Mouse (Mus musculus) heart, postnatal 10 days (tissue): ENCODE data around the gene Asb7. TPM values are rescaled to one million over a fixed set of nuclear protein-coding genes. Genes with fewer than 3 reads are reported as not detected.

Experiments used
- DNase-seq, 2 experiments: peaks; one replicate each; pipeline ENCODE4 v3.0.0; 2021
- intact Hi-C: fragments of 180-260 bp; cut with DNase I; formaldehyde crosslinking; loops from one replicate; pipeline ENCODE4 v1.15.1; 2025
- total RNA-seq, 2 experiments: library from RNA; stranded (reverse); gene quantifications; 2 replicates each; pipeline ENCODE4 v1.2.3; 2021

The Asb7 gene
- total RNA-seq: 10 to 100 TPM in 1 of 2 experiments, 1 to 10 TPM in 1; 9.8 to 13.4 TPM

DNA sequence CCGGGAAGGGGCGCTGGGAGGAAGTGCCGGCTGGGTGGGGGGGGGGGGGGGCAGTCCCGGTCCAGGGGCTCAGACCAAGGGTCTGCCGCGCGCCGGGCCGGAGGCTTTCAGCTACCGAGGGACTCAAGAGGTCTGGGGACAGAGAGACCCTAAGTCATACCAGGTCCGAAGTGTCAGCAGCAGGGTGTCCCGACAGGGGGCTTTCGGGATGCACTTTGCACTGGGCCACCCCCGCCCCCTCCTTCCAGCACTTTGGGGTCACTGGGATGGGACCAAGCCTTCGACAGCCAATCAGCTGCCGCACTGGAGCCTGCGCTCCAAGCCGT lies at the start of gene Asb7:
TSS of gene Asb7 (minus strand) at position 303 of the 326 bp plus-strand sequence.
- no peak for DNase-seq
- intact Hi-C loops: no loop called here

DNA sequence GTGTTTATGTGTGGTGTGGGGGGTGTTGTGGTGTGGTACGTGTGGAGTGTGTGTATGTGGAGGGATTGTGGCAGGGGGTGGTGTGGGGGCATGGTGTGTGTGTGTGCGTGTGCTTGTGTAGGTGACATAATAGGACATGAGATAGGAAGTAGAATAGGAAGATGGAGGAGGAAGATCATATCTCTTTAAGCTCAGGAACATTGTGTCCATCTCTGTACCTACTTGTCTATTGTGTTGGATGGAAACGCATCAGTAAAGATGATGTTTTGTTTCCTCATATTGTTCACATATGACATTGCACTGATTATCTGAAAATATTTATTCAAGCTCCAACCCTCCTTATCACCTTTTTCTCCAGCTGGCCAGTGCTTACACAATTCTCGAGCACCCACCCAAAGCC lies 48.0 kb upstream of the Asb7 start:
- no peak for DNase-seq
- intact Hi-C loops: no loop called here

DNA sequence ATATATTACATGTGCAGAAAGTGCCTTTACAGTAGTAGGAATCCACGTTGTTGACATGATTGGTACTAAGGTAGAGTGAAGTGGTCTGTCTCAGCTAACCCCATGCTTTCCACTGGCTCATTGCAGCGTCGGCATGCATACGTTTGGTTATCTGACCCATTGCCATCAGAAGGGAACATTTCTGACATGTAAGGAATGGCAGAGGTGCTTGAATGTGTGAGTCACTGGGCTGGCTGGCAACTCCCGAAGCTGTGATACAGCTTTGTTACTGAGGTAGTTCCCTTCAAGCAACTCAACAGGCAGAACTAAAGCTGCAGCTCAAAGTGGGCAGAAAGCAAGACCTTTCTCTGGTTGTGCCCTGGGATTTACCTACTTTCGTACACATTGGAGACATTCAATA lies 45.6 kb upstream of the Asb7 start:
- peak in 1 of 2 experiments; percentile 9 for DNase-seq
- intact Hi-C loops: no loop called here

DNA sequence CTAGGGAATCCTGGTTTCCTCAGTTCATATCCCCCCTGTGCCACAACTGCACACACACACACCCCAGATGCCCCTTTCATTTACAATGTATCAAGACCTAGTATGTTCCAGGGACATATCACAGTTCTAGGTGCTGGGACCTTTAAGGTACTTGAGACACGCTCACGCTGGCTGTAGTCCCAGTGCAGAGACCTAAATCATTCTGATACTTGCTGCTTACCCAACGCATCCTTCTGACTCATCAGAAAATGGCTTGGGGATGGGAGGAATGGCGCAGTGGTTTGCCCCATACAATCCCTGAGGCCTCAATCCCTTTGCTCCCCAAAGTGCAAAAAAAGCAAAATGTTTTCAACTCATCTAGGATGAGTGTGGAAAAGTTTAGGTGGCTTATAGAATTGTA lies 45.1 kb upstream of the Asb7 start:
- intact Hi-C loops: no loop called here
- DNase-seq: no peak

DNA sequence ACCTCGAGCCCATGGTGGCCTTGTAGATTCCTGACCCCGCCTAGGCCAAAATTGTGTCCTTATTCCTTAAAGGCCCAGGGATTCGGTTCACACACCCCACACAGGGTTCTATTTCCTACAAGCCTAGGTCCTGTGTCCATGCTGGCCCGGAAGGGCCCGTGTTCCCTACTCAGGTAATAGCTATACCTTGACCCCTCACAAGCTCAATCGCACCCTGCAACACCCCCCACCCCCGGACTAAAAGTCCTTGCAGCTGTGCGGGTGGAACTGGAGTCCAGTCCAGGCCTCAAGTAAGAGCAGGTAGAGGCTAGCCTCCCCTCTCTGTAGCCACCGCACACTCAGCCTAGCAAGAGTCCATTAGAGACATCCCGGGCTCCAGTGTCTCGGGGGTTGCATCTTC lies 44.5 kb upstream of the Asb7 start:
- intact Hi-C loops: no loop called here
- DNase-seq: no peak

DNA sequence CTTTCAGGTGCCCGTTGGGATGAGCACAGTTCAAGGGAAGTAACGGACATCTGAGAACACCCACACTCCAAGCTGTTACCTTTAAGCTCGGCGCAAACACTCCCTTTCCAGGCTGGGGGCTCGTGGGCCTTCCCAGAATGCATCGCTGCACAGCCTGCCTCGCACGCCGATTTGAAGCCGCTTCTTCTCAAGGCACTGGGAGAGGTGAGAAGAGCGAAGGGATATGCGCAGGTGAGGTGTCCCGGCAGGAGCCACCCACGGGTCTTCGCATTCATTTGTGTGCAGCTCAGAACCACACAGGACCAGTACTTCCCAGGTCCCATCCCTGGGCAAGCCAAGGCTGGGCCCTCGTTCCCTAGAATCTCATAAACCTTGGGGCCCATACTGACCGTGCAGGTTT lies 44.0 kb upstream of the Asb7 start:
- intact Hi-C loops: no loop called here

DNA sequence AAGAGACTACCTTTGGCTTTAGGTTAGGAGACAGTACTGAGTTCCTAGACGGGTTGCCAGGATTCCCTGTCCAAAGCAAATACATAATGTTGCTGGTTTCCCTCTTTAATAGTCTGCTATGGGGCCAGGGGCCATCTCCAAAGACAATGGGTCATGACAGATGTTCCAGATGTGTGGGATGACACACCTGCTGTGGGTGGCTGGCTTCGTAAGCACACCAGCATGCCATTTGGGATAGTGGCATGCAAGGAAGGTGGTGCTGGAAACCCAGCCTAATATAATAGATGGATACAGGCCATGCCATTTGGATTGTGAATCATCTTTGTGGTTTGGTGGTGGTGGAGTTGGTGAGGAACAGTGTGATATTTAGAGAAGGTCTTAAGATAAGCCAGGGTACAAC lies 39.8 kb upstream of the Asb7 start:
- DNase-seq: no peak
- intact Hi-C loops: no loop called here

More for the DNA sequence above, 44.0 kb upstream of the Asb7 start:
- DNase-seq: no peak

DNA sequence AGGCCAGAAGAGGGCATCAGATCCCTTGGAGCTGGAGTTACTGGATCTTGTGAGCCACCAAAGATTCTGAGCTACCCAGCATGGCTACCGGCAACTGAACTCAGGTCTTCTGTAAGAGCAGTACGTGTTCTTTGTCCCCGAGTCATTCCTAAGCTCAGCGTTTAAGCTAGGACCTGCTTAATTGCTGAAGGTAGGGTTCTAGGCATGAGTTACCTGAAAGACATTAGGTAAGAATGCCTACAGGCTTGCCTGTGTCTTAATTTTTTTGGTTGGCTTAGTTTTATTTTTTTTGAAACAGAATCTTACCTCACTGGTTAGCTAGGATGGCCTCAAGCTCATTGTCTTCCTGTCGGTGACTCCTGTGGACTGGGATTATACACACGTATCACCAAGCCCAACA lies 38.7 kb upstream of the Asb7 start:
- DNase-seq: no peak
- intact Hi-C loops: no loop called here

DNA sequence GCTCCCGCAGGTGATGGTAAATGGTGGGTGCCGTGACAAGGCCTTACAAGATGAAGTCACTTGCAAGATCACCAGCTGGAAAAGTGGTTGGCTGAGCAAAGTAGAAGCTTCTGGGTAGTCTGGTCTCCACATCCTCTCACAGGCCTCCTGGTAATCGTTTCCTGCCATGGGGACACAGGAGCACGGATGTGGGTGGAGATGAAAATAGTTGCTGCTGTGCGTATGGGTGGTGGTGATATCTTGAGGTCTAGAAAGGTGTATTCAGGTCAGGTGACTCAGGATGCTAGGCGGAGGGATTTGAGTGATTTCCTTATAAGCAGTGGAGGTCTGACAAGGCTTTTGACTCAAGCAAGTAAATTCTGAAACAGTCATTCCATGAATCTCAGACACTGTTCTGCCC lies 35.6 kb upstream of the Asb7 start:
- intact Hi-C loops: no loop called here
- DNase-seq: no peak

DNA sequence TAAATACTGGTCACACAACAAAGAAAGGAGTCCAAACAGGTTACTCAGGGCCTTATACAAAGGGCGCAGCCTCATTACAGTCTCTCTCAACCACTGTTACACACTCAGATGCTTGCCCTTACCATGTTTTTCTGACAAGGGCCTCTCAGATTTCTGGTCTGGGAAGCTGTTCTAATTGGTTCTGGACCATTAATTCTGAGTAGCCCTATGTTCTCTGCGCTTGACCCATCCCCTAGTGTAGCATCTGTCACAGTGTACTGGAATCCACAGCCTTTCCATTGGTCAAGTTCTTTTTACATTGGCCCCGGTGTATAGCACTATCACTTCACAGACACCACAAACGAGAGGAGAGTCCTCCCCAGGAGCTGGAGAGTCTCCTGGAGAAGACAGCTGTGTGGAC lies 35.1 kb upstream of the Asb7 start:
- intact Hi-C loops: no loop called here
- no peak for DNase-seq

DNA sequence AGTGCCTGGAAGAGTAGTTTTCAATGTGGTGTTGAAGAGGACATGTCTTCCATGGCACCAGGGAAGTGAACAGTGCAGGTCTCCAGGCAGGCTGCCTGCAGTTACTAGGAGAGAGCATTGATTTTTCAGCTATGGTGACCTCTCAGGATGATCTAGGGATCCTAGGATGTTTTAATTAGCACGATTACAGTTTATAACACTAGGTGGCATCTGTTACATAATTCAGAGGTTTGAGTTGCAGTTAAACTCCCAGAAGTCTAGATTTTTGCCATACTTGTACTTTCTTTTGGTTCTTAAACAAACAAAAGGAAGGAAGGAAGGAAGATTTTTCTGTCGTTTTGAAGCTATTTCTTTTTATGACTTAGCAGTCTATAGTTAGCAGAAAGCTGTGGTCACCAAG lies 21.8 kb upstream of the Asb7 start:
- no peak for DNase-seq
- intact Hi-C loops: loop anchor here (1.0 to 10.0 kb wide), 2 partner anchors 128 to 924 kb away; partner anchors contain the start of gene Adamts17

DNA sequence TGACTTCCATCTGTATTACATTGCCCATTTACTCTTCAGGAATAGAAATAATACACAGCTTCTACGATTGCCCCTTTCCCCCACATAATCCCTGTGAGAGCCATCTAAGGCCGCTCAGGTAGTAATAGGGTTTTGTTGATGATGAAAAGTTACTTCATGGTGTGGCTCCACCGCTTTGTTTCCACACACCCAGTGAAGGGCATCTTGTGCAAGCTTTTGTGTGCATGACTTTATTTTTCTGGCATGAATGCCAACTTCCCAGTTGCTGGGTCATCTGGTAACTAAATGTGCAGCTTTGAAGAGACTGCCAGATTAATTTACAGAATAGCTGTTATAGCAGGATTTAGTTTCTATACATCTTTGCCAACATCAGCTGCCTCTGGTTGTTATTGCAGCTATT lies 15.2 kb upstream of the Asb7 start:
- intact Hi-C loops: no loop called here

DNA sequence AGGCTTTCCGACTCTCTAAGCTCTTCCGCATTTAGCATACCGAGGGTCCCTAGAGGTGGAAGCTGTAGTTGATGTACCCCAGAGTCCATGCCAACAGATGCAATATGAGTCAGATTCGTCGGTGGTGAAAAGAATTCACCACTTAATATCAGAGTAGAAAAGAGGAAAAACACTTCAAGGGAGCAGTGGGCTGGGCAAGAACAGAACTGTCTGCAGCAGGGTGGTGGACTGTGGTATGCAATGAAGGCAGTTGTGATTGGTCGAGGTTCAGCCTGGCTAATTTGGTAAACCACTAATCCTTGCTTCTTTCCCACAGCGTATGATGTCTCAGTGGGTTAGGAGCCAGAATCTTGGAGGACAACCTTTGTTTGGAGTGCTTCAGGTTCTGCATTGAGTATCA lies 13.3 kb upstream of the Asb7 start:
- DNase-seq: no peak
- intact Hi-C loops: no loop called here

More for the DNA sequence above, 15.2 kb upstream of the Asb7 start:
- no peak for DNase-seq

DNA sequence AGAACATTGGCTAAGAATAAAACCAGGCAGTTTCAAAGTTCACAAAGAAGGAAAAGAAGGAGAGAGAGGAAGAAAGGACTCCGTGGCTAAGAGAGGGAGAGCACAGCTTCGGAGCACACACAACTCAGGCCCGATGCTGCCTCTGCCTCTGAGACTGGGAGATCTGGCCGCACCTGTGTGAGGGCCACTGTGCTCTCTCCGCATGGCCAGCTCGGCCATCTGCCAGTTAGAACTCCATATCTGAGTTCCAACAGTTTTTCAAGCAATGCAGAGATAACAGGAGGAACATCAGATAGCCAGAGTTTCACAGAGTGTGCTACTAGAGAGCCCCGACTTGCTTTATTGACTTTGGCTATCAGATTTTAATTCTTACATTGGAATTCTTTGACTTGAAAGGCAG lies 5.1 kb upstream of the Asb7 start:
- intact Hi-C loops: loop anchor here (5.0 kb wide), 1 partner anchor 1063 kb away; the partner anchor contains the start of gene Synm
- DNase-seq: no peak

DNA sequence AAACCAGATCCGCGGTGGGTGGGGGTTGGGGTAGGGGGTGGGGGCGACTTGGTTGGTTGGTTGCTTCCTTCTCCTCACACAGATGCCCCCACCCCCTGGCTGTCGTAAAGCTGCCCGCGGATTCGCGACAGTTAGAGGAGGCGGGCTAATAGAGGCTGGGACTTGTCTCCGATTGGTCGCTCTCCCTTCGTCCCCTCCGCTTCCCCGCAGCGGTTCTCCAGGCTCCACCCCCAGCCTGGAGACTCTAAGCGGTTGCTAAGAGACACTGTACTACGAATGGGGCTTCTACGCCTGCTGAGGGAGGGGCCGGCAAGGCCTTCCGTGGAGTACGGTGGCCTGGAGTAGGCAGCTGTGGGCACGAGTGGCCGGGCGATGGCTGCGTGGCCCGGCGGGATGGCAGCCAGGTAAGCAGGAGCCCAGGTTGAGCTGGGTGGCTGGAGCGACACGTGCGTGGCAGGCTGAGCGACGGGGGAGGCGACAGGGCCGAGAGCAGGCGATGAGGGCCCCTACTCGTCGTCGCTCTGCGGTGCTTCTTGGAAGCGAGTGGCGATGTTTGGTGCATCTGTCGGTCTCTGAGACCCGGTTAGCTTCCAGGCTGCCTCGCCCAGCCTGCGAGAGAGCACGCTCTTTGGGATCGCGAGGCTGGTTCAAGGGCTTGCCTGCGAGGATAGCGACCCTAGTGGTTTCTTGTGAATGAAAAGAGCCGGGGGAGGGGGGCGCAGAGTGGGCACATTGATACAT lies 394 bp upstream of the Asb7 start, which contains the start of gene Lins1:
TSS of gene Lins1 (plus strand) at position 270 of the 741 bp plus-strand sequence.
- DNase-seq: peak; percentile 98 to 100
- intact Hi-C loops: loop anchor here (5.0 kb wide), 1 partner anchor 1068 kb away; the partner anchor contains the start of gene Synm

DNA sequence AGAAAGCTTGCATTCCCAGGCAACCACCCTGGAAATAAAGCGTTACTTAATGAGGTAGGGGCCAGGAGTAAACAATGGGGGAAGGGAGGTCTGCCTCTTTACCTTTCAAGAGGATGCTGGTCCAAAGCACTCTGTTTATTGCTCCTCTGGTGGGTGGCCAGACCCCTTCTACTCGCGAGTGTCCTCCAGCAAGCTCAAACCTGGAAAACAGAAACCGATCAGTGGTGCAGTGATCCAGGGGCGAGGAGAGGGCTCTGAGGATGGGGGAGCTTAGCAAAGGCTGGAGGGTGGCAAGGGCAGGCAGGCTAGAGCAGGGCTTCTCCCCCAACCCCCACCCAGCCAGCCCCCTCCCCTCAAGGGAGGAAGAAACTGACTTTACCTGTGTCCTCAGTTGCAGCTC lies 675 bp downstream of the Asb7 start:
- intact Hi-C loops: no loop called here
- DNase-seq: no peak

DNA sequence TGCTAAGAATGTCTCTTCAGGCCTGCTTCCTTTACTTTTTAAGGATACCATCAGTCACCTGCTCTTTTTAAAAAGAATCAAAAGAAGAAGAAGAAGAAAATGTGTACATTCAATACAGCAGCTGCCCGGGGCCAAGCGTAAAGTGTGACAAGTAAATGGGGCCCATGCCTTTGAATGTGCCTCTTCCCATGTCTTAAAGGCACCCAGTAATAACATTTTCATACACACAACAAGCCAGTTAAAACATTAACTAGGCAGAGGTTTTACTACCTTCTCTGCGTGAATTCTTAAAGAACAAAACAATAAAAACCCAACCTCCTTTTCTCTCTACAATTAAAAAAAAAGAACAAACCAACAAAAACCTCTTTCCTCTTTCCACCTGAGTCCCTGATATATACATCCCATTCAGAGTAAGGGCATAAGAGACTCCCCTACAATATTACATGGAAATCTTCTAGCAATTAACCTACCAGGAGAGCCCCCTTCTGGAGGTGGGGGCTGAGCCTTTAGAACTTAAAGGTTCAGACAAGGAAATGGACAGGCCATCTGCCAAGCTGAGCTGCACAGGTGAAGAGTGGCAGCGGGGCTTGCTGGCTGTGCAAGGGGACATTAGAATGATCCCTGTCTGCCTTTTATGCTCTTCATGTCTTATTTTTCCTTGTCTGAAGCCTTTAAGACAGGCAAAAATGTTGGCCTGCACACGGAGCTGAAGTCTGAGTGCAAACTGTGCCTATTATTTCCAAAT lies 7.1 kb downstream of the Asb7 start:
- DNase-seq: no peak
- intact Hi-C loops: no loop called here

DNA sequence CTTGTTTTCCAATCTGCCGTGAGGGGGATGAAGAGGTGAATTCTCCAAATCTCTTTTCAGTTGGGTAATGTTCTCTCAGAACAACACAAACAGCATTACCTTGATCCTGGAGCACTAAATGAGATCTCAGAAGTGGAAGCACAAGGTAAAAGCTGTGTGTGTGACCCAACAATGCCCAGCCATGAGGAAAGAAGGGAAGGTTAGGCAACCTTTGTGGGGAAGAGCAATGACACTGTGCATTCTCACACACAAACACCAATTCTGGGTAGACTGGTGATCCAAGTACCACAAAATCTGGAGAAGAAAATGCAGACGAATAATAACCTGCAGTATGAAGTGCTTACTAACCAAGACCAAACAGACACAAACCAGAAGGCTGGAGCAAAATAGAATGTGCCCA lies 13.6 kb downstream of the Asb7 start:
- intact Hi-C loops: no loop called here

DNA sequence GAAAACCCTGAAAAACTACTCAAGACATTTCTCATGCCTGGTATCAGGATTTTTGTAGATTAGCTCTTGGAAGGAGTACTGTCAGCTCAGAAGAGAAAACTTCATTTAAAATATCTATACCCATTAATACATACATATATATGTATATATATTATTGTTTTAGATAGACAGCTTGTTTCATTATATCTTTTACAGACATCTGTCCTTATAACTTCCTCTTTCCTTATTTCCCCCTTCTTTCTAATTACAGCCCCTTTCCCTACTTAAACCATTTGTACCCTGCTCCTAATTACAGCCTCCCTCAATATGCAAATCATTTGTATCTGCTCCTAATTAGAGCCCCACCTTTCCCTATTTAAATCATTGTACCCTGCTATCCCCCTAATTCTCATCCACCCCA lies 22.3 kb downstream of the Asb7 start:
- intact Hi-C loops: no loop called here
- DNase-seq: no peak

More for the DNA sequence above, 13.6 kb downstream of the Asb7 start:
- no peak for DNase-seq

DNA sequence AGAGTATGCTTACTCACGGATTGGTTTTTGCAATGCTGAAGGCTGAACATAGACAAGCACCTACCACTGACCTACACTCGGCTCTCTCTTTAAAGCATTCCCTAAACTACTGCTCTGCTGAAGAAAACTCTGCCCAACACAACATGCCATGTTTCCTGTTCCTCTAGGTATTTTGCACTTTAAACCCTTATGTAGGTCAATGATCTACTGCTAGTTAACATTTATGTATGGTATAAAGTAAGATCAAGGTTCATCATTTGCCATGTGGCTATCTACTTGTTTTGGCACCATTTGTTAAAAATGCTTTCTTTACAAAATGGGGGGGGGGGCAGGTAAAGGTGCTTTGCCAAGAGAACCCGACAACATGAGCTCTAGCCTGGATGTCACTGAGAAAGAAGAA lies 25.8 kb downstream of the Asb7 start:
- intact Hi-C loops: loop anchor here (1.0 kb wide), 1 partner anchor 353 kb away; no protein-coding TSS in a partner anchor
- DNase-seq: no peak

DNA sequence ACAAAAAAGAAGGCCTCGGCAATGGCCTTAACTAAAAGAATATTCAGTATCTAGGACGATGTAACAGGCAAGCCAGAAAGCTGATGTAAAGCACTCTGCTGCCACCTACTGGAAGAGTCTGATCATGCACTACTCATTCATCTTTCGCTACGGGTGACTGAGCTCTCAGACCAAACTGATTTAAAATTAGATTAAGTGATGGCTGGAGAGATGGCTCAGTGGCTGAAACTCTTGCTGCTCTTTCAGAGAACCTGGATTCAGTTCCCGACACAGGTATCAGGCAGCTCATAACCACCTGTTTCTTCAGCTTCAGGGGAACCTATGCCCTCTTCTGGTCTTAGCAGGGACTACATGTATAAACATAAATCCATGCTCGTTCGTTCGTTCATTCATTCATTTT lies 27.8 kb downstream of the Asb7 start:
- DNase-seq: peak; percentile 86 to 93
- intact Hi-C loops: loop anchor here (1.0 to 2.0 kb wide), 3 partner anchors 227 to 559 kb away; no protein-coding TSS in a partner anchor

DNA sequence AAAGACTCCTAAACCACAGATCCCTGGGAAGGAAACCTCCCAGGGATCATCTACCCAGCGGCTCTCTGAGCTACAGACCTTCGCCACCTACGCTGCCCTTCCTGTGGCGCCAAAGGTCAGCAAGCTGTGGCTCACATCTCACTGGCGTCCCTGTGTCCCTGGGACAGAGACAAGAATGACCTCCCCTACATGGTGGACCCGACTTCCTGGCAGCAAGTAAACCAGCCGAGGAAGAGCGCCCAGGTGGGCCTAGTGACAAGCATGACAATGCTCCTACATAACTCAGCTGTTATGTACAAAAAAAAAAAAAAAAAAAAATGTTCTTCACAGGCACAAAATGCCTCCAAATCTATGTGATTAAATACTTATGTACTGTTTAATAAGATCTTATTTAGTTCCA lies 28.4 kb downstream of the Asb7 start:
- intact Hi-C loops: loop anchor here (1.0 to 2.0 kb wide), 3 partner anchors 227 to 558 kb away; no protein-coding TSS in a partner anchor
- DNase-seq: no peak
